Mouse (Mus musculus): ENCODE data around the gene Cldn34c2. TPM values are rescaled to one million over a fixed set of nuclear protein-coding genes. Genes with fewer than 3 reads are reported as not detected.
"Not testable (repeated sequence)": the region's sequence is repeated elsewhere in the genome, so short reads cannot be mapped to it uniquely, and the experiment has no call there.

The Cldn34c2 gene
- not detected in 2 replicates for polyA plus RNA-seq (2015; fragmentation: Nextera tagmentation; extraction: Ambion mirVana)

DNA sequence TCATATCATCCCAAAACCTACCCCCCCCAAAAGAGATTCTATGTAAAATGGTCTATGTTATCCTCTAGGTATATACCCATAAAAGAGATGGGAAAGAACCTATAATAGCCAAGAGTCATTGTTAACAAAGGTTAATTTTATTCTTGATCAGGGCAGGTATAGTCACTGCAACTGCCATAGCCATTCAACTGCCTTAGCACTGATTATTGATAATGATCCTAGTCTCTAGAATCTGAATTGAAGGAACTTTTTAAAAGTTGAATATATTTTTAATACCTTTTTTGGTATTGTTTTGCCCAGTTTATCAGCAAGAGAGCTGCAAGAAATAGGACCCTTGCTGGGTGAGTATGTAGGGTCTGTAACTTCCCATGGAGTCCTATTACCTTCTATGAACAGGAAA is at the start of gene Cldn34c2:
Gene Cldn34c2 (plus strand): TSS at position 301 of the 400 bp plus-strand sequence.
- H3K9me3 ChIP-seq (ENCODE audit: control insufficient read depth, low read length); H3K4me1 ChIP-seq (ENCODE audit: control insufficient read depth, insufficient read depth, low read length); H3K4me2 ChIP-seq (ENCODE audit: low read depth, low read length); ATAC-seq; H3K27me3 ChIP-seq (replicated peaks; ENCODE audit: control insufficient read depth, insufficient read depth, low read length); H3K36me3 ChIP-seq (ENCODE audit: control insufficient read depth, insufficient read depth, low read length); H3K9ac ChIP-seq (ENCODE audit: low read depth, low read length); H3K27ac ChIP-seq (ENCODE audit: low read length); H3K4me3 ChIP-seq (ENCODE audit: low read length): not testable (repeated sequence)

DNA sequence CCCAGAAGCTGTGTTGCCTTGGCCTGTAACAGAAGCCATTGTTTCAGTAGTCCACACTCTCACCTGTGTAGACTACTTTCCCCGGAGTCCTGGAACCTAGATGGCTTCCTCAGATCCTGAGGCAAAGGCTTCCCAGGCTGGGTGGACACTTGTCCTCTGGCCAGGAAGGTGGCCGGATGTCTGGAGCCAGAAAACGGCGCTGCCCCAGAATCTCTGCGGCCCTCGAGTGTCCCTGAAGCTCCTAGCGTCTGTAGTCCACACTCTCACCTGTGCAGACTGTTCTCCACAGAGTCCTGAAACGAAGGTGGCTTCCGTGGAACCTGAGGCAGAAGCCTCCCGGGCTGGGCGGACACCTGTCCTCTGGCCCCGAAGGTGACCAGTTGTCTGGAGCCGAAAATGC is 30.1 kb upstream of the Cldn34c2 start:
- H3K9me3 ChIP-seq (ENCODE audit: control insufficient read depth, low read length); H3K27ac ChIP-seq (ENCODE audit: low read length); H3K36me3 ChIP-seq (ENCODE audit: control insufficient read depth, insufficient read depth, low read length); ATAC-seq; H3K27me3 ChIP-seq (replicated peaks; ENCODE audit: control insufficient read depth, insufficient read depth, low read length); H3K4me1 ChIP-seq (ENCODE audit: control insufficient read depth, insufficient read depth, low read length); H3K4me2 ChIP-seq (ENCODE audit: low read depth, low read length); H3K9ac ChIP-seq (ENCODE audit: low read depth, low read length); H3K4me3 ChIP-seq (ENCODE audit: low read length): not testable (repeated sequence)
- 87% methylated on average over 13 of the region's 13 CpGs for WGBS

DNA sequence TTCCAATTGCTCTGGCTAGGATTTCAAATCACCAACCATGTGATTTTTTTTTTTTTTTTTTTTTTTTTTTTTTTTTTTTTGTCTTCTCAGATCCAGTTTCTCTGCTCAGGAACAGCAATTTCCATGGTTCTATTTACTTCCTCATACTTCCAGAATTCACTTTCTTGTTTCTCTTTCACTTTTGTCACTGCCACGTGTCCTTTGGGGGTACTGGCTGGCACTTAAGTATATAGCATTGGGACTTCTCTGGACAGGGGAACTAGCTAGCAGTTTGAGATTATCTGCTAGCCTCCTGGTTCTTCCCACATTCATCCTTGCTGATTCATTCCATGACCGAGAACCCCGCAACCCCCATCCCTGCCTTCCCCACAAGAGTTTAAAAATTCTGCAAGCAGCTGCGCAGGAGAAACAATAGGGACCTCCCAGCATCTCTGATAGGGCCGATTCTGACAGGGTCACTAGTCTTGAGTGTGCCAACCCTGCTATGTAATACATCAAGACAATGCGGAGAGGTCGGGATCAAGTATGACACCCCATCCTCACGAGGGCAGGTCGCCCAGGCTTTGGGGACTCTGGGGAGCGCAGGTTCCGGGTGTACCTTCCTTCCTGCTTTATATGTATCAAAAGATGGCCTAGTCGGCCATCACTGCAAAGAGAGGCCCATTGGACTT is 30.8 kb downstream of the Cldn34c2 start:
- H3K36me3 ChIP-seq (ENCODE audit: control insufficient read depth, insufficient read depth, low read length); H3K4me3 ChIP-seq (ENCODE audit: low read length); H3K27me3 ChIP-seq (replicated peaks; ENCODE audit: control insufficient read depth, insufficient read depth, low read length); H3K4me2 ChIP-seq (ENCODE audit: low read depth, low read length); H3K9me3 ChIP-seq (ENCODE audit: control insufficient read depth, low read length); H3K27ac ChIP-seq (ENCODE audit: low read length); H3K4me1 ChIP-seq (ENCODE audit: control insufficient read depth, insufficient read depth, low read length); H3K9ac ChIP-seq (ENCODE audit: low read depth, low read length): not testable (repeated sequence)
- WGBS, result 74% methylated on average over 7 of the region's 12 CpGs
- peak; percentile 79 for ATAC-seq

Other genes starting within 250 kb of the Cldn34c2 start
- not detected in 2 replicates for gene Gm17467, start 123.1 kb downstream of the Cldn34c2 start, polyA plus RNA-seq (2015; fragmentation: Nextera tagmentation; extraction: Ambion mirVana)
- gene Cldn34c3, start 212.0 kb downstream of the Cldn34c2 start, polyA plus RNA-seq (2015; fragmentation: Nextera tagmentation; extraction: Ambion mirVana), result not detected in 2 replicates

Measured in intestine, embryonic 16.5 days (tissue).